Mouse (Mus musculus): ENCODE results near the gene Thnsl2.
A peak's percentile ranks its signal among the peaks of the same experiment; 100 is the strongest.

The Thnsl2 gene

GRCm38 (mm10) chr6:71131038-71131437 is 13.2 kb downstream of the Thnsl2 start:
- no peak for DNase-seq

DNA sequence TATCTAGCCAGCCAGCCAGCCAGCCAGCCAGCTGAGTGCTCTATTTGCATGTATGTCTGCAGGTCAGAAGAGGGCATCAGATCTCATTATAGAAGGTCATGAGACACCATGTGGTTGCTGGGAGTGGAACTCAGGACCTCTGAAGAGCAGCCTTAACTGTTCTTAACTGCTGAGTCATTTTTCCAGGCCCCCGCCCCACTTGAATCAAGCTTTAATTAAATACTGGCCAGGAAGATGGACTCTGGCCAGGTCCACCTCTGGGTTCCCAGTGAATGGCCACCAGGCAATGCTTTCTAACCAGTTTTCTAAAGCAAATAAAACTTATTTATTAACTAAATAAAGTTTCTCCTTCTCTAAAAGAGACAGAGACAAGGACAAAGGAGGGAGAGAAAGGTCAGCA is 14.0 kb downstream of the Thnsl2 start:
- no peak for DNase-seq

GRCm38 (mm10) chr6:71129071-71129470 is 15.2 kb downstream of the Thnsl2 start:
- no peak for DNase-seq

DNA sequence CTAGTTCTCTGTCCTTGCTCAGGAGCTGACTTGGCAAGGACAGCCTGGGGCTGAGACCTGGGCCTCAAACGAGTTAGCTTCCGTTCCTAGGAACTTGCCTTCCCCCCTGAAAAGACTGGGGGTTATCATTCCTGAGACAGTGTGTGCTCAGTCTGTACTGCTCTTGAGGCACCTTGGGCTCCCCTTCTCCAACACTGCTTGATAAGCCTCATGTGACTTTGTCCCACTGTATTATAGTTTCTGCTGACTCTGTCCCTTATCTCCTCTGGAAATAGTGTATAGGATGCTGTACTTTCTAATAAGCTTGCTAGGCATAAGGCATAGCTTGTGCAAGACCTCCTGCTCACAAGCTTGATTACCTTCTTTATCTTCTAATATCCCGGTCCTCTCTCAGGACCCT is 17.9 kb downstream of the Thnsl2 start:
- no peak for DNase-seq

DNA sequence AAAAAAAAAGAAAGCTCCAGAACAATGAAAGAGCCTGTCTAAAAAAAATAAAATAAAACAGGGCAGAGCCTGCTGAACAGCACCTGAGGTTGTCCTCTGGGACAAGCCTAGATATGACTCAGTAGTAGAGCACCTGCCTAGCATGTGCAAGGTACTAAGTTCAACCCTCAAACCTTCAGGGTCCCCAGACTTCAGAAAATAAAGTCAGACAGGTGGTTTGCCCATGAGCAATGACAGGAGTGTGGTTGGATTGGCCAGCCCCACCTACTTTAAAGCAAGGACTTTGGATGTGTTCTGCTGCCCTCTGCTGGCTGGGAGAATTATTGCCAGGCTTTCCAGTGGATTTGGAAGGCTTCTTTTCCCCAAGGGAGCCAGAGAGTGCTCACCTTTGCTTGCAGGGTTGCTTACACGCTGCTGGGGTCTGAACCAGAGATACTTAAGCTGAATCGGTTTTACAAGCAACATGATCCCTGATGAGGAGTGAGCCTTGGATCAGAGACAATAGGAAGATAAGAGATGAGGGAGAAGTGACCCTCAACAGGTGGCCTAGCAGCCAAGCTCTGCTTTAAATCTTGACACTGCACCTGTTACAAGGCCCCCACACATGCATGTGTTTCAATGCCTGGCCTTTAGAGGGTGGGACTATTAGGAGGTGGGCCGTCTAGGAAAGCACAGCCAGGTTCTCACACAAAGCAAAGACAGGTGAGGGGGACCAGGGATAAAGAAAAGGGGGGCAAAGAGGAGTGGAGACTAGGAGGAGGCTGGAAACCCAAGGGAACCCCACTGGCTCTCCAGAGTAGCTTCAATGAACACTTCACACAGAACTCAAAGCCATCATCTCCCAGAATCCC is 19.0 kb downstream of the Thnsl2 start:
- peak; percentile 63 to 70 for DNase-seq

DNA sequence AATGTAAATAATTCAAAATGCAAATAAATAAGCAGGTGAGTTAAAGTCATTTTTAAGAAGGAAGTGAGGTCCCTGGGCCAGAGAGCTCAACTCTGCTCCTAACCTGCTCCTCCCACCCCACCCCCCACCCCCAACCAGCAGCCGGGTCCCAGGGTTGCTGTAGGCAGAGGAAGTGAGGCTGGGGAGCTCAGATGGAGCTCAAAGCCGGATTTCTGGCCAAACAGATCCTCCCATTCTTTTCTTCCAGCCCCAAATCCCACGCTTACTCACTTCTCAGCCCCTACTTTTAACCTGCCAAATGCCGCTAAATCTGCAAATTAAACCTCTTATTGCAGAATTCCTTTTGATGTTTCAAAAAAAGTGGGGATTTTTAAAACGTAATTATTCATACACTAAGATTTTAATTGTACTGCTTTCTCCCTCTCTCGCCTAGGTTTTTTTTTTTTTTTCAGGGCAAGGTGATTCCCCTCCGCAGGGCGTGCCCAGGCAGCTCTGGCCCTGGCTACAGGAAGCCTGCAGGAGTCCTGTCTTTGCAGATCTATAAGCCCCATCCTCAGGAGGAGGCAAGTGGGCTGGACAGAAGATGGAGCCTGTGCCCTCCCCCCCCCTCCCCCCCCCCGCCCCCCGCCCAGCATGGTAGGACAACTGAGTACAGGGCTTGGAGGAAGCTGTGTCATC is 24.5 kb downstream of the Thnsl2 start:
- DNase-seq: no peak

- DNase-seq: no peak
These were observed 32.7 kb downstream of the Thnsl2 start for GRCm38 (mm10) chr6:71111419-71112113.

DNA sequence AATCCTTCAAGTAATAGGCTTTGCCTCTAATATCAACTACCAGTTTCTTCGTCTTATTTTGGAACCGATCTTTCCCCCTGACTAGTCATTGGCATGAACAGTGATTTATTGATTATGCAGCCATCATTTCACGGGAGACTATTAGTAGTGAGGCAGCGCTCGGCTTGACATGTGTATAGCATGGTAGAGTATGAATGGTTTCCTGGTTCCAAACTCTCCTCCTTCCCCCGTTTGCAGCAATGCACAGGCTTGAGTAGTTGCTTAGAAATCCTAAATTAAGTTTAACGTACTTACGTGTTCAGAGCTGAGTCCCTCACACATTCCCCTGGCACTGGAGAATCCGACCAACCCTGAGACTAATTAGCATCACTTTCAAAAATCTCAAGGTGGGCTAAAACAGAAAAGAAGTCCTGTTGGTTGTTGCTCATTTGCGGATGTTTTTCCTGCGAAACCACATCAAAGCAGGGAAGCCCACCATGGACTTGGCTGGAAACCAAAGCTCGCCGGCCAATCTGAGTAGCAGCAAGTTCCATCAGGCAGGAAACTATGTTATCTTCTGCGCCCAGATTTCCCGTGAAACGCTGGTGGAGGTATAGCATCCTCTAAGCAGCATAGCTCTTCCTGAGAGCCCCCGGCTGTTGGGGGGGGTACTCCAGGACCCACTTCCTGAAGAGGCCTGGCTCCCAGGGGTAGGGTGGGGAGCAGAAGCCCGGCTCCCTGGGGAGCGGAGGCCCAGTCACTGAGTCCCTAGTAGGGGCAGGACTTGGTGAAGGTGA is 37.9 kb downstream of the Thnsl2 start:
- peak in 1 of 2 experiments; percentile 5 for DNase-seq

GRCm38 (mm10) chr6:71096126-71096525 is 48.1 kb downstream of the Thnsl2 start:
- DNase-seq: no peak

- no peak for DNase-seq
These were observed 49.5 kb downstream of the Thnsl2 start for GRCm38 (mm10) chr6:71094693-71095092.

DNA sequence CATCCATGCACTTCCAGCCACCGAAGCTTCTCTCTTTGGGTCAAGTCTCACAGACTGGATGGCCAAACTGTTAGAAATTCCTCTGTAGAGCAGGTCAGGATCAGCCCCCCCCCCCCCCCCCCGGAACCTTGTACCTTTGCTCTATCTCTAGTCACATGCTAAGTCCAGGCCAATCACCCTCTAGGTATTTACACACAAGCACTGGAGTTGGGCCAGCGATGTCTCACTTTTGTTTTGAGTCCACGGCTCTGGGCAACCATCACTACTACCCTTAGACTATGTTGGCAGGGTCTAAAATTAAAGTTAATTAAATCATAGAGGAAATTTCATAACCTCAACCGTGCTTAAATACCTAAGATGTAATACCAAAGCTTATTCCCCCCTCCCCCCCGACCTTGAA is 50.6 kb downstream of the Thnsl2 start:
- DNase-seq: no peak

GRCm38 (mm10) chr6:71090475-71090874 is 53.8 kb downstream of the Thnsl2 start:
- no peak for DNase-seq

DNA sequence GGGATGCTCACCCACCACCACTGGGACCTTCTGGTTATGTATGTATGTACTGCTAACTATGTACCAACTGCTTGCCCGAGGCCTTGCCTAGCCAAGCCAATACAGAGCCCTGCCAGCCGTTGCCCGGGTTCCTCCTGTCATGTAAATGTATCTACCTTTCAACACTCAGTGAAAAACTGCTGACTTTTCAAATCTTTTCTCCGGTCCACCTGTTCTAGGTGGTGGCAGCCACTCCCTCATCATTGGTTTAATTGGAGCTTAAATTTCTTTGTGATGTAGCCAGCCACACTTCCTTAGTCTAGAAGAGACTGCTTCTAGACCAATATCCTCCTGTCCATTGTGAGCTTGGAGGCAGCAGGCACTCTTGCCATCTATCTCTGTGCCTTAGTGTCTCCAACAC is 54.5 kb downstream of the Thnsl2 start:
- no peak for DNase-seq

- no peak for DNase-seq
These were observed 55.2 kb downstream of the Thnsl2 start for GRCm38 (mm10) chr6:71088992-71089391.

- DNase-seq: no peak
These were observed 60.8 kb downstream of the Thnsl2 start for GRCm38 (mm10) chr6:71083441-71083840.

GRCm38 (mm10) chr6:71082084-71082483 is 62.2 kb downstream of the Thnsl2 start:
- DNase-seq: no peak

- DNase-seq: no peak
These were observed 63.0 kb downstream of the Thnsl2 start for GRCm38 (mm10) chr6:71081230-71081629.
